Mouse (Mus musculus) ES-E14 (cell line): ENCODE results near the gene Lamtor2.

Experiments used
- CHD2 ChIP-seq: IDR thresholded peaks from 2 replicates; pipeline ENCODE4 v1.6.1; 2014; ENCODE audit warnings: mild to moderate bottlenecking, low read depth, low read length, inconsistent platforms
- HCFC1 ChIP-seq: IDR thresholded peaks from 2 replicates; pipeline ENCODE4 v1.6.1; 2012; ENCODE audit warnings: low read length, inconsistent platforms, borderline replicate concordance; ENCODE audit not compliant: insufficient read depth
- MAFK ChIP-seq: IDR thresholded peaks from 2 replicates; pipeline ENCODE4 v1.6.1; 2014; ENCODE audit warnings: mild to moderate bottlenecking, low read depth, low read length, inconsistent platforms; ENCODE audit not compliant: insufficient read depth
- ZC3H11A ChIP-seq: IDR thresholded peaks from 2 replicates; pipeline ENCODE4 v1.6.1; 2012; ENCODE audit warnings: low read depth, mild to moderate bottlenecking, inconsistent platforms, low read length, borderline replicate concordance
- ZNF384 ChIP-seq: IDR thresholded peaks from 2 replicates; pipeline ENCODE4 v1.6.1; 2012; ENCODE audit warnings: low read depth, low read length, inconsistent platforms

GRCm38 (mm10) chr3:88532299-88532674 is 20.6 kb downstream of the Lamtor2 start, which contains the start of gene Mex3a:
- TF ChIP-seq HCFC1 (no peak), ZNF384 (no peak), CHD2 (no peak), MAFK (no peak), ZC3H11A (no peak)
